Mouse (Mus musculus) lung, adult 2 months (tissue): ENCODE data around the gene Mrpl36.

ENCODE experiments used
- CTCF ChIP-seq: fragments of 200-500 bp; IDR thresholded peaks from 2 replicates; pipeline ENCODE4 v1.5.1; 2011; ENCODE audit warnings: mild to moderate bottlenecking, low read length, control low read depth; ENCODE audit not compliant: insufficient read depth
- POLR2A ChIP-seq: fragments of 200-500 bp; IDR thresholded peaks from 2 replicates; pipeline ENCODE4 v1.6.1; 2011; ENCODE audit warnings: low read depth, mild to moderate bottlenecking, control low read depth, low read length, borderline replicate concordance; ENCODE audit errors: extremely low read depth

- TF ChIP-seq CTCF = peak; percentile 47; the same call in 1 of the 2 replicates
- TF ChIP-seq POLR2A = no peak
Measured at GRCm38 (mm10) chr13:73345102-73345890, 17.0 kb downstream of the Mrpl36 start.
